Mouse (Mus musculus) lung, adult 2 months (tissue): Measurements from ENCODE around the gene Ddx3x.

Experiments
- CTCF ChIP-seq: fragments of 200-500 bp; IDR thresholded peaks from 2 replicates; pipeline ENCODE4 v1.5.1; 2011; ENCODE audit warnings: mild to moderate bottlenecking, low read length, control low read depth; ENCODE audit not compliant: insufficient read depth
- POLR2A ChIP-seq: fragments of 200-500 bp; IDR thresholded peaks from 2 replicates; pipeline ENCODE4 v1.6.1; 2011; ENCODE audit warnings: low read depth, mild to moderate bottlenecking, control low read depth, low read length, borderline replicate concordance; ENCODE audit errors: extremely low read depth

DNA sequence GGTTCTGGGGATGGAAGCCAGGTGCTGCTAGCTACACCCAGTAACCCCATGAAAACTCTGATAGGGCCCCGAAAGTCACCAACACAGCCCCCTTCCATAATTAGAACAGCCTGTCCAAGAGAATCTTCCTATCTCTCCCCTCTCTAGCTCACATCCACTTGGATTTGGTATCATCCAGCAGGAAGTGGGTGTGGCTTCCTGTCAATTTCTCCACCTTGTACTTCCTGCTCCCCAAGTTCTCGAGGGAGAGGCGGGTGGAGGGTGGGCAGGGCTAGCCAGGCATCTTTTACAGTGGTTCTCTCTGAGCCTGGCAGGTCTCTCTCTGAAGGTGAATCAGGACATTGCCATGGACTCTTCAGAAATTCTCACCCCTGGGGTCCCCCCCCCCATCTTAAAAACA, 35.7 kb upstream of the Ddx3x start:
- no peak for TF ChIP-seq CTCF
- no peak for TF ChIP-seq POLR2A
